Mouse (Mus musculus) kidney, postnatal 4 days (tissue): ENCODE measurements at regions not wholly inside any gene's neighbourhood (a gene's known extent, or its start where the extent isn't known, plus 50 kb on each side); places are given as distances from the start of the nearest gene placed in this dataset.

ENCODE experiments used
- DNase-seq, 2 experiments: peaks; one replicate each; pipeline ENCODE4 v3.0.0; 2021; ENCODE audit warnings: mixed read lengths in 2 of 2

- no peak for DNase-seq
Measured at GRCm38 (mm10) chr1:121618550-121618949, 50.8 kb upstream of the Ddx18 start.
